Mouse (Mus musculus) ovary, postnatal 14 days (tissue): ENCODE measurements around the gene Nek8.
"Not testable (repeated sequence)": the region's sequence is repeated elsewhere in the genome, so short reads cannot be mapped to it uniquely, and the experiment has no call there.

Experiments
- DNase-seq: peaks from one replicate; pipeline ENCODE4 v3.0.0; 2022; ENCODE audit warnings: low spot score

The Nek8 gene

DNA sequence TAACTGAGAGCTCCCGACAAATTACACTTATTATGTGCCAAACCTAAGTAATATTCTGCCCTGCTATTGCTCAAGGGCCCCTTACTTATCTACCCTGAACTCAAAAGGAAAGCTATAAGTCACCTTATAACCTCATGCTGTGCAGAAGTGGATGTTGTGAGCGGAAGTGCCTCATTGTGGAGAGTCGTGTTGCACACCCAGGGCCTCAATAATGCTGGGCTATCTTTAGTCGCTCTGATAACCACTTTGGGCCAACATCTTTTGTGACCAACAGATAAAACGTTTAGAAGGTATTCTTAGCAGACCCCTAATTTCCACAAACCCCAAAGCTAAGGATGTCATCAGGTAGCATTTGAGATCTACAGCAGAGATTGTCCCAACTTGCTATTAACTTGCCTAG is 35.8 kb downstream of the Nek8 start:
- DNase-seq = no peak

GRCm38 (mm10) chr11:78138023-78138422 is 38.5 kb downstream of the Nek8 start:
- DNase-seq = no peak

- no peak for DNase-seq
These were observed 38.9 kb downstream of the Nek8 start for GRCm38 (mm10) chr11:78137584-78137983.

- DNase-seq = no peak
These were observed 40.3 kb downstream of the Nek8 start for GRCm38 (mm10) chr11:78136132-78136531.

DNA sequence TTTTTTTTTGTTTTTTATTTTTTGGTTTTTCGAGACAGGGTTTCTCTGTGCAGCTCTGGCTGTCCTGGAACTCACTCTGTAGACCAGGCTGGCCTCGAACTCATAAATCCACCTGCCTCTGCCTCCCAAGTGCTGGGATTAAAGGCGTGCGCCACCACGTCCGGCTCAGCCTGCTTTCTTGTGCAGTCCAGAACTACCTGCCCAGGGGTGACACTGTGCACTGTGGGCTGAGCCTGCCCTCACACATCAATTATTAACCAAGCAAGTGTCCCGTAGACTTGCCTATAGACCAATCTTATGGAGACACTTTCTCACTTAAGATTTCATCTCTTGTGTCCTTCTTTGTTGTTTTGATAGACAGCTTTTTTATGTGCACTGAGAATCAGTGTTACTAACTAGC is 41.2 kb downstream of the Nek8 start:
- not testable (repeated sequence) for DNase-seq

- no peak for DNase-seq
These were observed 42.1 kb downstream of the Nek8 start for GRCm38 (mm10) chr11:78134344-78134743.

DNA sequence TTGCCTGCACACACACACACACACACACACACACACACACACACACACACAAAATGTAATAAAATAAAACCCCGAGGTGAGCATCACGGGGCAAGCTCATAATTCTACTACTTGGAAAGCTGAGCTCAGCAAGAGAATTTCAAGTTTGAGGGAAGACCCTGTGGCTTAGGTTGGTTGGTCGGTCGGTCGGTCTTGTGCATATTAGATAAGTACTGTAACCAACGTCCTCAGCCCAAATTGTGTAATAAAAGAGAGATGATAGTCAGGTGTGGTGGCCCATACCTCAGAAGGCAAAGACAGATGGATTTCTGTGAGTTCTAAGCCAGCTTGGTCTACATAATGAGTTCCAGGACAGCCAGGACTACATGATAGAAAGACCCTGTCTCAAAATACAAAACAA is 42.6 kb downstream of the Nek8 start:
- no peak for DNase-seq

DNA sequence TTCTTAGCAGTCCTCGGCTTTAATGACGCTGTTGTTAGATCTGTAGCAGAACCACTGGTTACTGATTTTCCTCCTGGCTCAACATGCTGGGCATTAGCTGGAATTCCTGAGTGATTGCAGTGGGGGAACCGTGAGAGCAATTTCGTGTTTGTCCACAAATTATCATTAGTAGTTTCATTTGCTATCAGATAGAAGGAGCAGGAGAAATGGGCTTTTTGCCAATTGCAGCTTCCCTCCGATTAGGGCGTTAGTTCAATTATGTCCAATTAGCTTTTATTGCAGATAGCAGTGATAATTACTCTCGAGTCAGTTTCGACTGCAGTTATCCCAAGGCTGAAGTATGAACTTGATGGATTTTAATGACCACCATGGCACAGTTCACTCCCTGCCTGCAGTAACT is 47.0 kb downstream of the Nek8 start:
- no peak for DNase-seq

DNA sequence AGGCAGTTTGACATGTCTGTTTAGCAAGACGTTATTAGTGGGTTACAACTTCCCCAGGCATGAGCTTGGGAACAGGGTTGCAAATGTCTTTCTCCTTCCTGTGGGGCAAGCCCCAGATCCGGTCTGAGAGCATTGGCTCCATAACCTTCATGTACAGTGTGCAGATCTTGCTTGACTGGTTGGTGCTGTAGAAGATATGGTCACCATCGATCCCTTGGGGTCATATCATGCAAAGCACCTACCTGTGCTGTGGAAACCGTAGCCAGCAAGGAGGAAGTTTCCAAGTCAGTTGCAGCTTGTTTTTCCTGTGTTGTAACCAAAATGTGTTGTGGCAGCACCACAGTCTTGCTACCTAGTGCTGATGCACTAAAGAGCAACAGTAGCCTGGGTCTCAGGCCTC is 49.7 kb downstream of the Nek8 start:
- DNase-seq = no peak

DNA sequence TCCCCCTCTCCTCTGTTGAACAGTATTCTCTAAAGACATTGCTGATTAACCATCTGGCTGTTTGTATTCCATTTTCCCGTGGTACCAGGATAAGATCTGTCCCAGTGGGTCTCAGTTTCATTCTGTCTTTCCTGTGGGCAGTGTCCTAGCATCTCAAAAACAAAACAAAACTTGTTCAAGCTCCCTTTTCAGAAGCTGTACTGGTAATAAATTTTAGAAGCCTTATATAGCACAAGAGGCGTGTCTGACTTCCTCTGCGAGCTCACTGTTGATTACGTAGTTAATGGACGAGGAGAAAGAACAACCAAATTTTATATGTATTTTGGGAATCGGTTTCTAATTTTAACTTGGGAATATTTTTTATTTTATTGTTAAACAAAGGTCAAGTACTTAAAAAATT is 50.8 kb downstream of the Nek8 start:
- no peak for DNase-seq

- no peak for DNase-seq
These were observed 52.7 kb downstream of the Nek8 start for GRCm38 (mm10) chr11:78123782-78124181.

GRCm38 (mm10) chr11:78122815-78123214 is 53.7 kb downstream of the Nek8 start:
- no peak for DNase-seq

- no peak for DNase-seq
These were observed 55.3 kb downstream of the Nek8 start for GRCm38 (mm10) chr11:78121176-78121575.

GRCm38 (mm10) chr11:78119898-78120297 is 56.6 kb downstream of the Nek8 start:
- DNase-seq = no peak

DNA sequence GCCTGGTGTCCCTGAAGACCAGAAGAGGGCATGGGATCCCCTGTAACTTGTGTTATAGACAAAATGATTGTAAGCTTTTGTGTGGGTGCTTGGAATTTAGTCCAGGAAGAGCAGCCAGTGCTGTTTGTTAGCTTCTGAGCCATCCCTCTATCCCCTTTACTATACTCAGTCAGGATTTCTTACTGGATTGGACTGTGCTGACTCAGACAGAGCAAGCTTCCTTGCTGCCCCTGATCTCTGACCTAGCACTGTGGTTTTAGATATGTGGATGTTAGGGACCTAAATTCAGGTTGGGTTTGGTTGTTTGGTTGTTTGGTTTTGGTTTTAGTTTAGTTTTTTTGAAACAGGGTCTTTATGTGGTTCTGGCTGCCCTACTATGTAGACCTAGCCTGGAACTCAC is 58.0 kb downstream of the Nek8 start:
- DNase-seq = no peak

DNA sequence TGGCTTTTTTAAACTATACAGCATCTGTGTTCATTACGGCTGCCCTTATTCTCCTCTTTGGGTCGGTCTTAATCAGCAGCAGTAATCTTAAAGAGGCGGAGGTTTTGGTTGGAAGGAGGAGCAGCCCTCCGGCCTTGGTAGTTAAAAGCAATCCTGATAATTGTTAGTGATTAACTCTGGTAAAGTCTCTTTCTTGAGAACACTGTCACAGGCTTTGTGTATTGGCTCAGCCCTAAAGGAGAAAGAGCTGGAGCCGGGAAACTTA is 60.4 kb downstream of the Nek8 start:
- no peak for DNase-seq
